Mouse (Mus musculus) megakaryocyte-erythroid progenitor cell, adult 5-6 weeks (primary cell): ENCODE results near the gene Fmn2. TPM values are rescaled to one million over a fixed set of nuclear protein-coding genes. Genes with fewer than 3 reads are reported as not detected.

ENCODE experiments used
- ATAC-seq: replicated peaks from 2 replicates; pipeline ENCODE4 v1.8.0; 2016; ENCODE audit warnings: mild to moderate bottlenecking, inconsistent platforms; ENCODE audit not compliant: severe bottlenecking, poor library complexity, low FRiP score, low TSS enrichment
- total RNA-seq, 2 experiments: library from RNA; stranded (forward) in 1 of 2; stranded (reverse) in 1 of 2; fragments of 200-1000, 215-1000 nt in 1 of 2; fragments of >200 nt in 1 of 2; fragmentation: Nextera tagmentation in 1 of 2; gene quantifications; 2 replicates each; pipeline ENCODE4 v1.2.3; 2014 to 2017

Fmn2 gene
- total RNA-seq, 2 experiments from 2014 or later, result 0.68 TPM; not detected in 1

- no peak for ATAC-seq
Observed at GRCm38 (mm10) chr1:174748520-174748919, 246.9 kb downstream of the Fmn2 start.

- ATAC-seq, result no peak
Observed at GRCm38 (mm10) chr1:174750893-174751461, 249.4 kb downstream of the Fmn2 start.

GRCm38 (mm10) chr1:174759354-174759753 lies 257.7 kb downstream of the Fmn2 start:
- no peak for ATAC-seq

GRCm38 (mm10) chr1:174765757-174766156 lies 264.1 kb downstream of the Fmn2 start:
- no peak for ATAC-seq

- no peak for ATAC-seq
Observed at GRCm38 (mm10) chr1:174766852-174767251, 265.2 kb downstream of the Fmn2 start.

- no peak for ATAC-seq
Observed at GRCm38 (mm10) chr1:174771871-174772281, 270.3 kb downstream of the Fmn2 start.

- no peak for ATAC-seq
Observed at GRCm38 (mm10) chr1:174781037-174781436, 279.4 kb downstream of the Fmn2 start.

GRCm38 (mm10) chr1:174788617-174789016 lies 287.0 kb downstream of the Fmn2 start:
- no peak for ATAC-seq

- no peak for ATAC-seq
Observed at GRCm38 (mm10) chr1:174811846-174812245, 310.2 kb downstream of the Fmn2 start.

GRCm38 (mm10) chr1:174826562-174826961 lies 324.9 kb downstream of the Fmn2 start:
- ATAC-seq, result no peak

- no peak for ATAC-seq
Observed at GRCm38 (mm10) chr1:174836861-174837260, 335.2 kb downstream of the Fmn2 start.

- no peak for ATAC-seq
Observed at GRCm38 (mm10) chr1:174844786-174845185, 343.2 kb downstream of the Fmn2 start.

- no peak for ATAC-seq
Observed at GRCm38 (mm10) chr1:174856188-174856587, 354.6 kb downstream of the Fmn2 start.

GRCm38 (mm10) chr1:174860407-174861118 lies 358.9 kb downstream of the Fmn2 start:
- no peak for ATAC-seq

Other genes with a start within 250 kb of the Fmn2 start
- not detected in 2 replicates for gene Olfr419, start 249.8 kb upstream of the Fmn2 start, total RNA-seq (2014; fragmentation: Nextera tagmentation)
- gene Olfr419, start 249.8 kb upstream of the Fmn2 start, total RNA-seq (2017), result not detected in 2 replicates
- gene Mptx1, start 171.3 kb upstream of the Fmn2 start, total RNA-seq (2014; fragmentation: Nextera tagmentation), result not detected in 2 replicates
- not detected in 2 replicates for gene Mptx1, start 171.3 kb upstream of the Fmn2 start, total RNA-seq (2017)
- gene Olfr417, start 136.7 kb upstream of the Fmn2 start, total RNA-seq (2014; fragmentation: Nextera tagmentation), result 5.6 and 6.3 TPM in 2 replicates
- gene Olfr417, start 136.7 kb upstream of the Fmn2 start, total RNA-seq (2017), result 1.7 and 8.2 TPM in 2 replicates
- 10.0 and 11.7 TPM in 2 replicates for gene Olfr248, start 110.8 kb upstream of the Fmn2 start, total RNA-seq (2014; fragmentation: Nextera tagmentation)
- 2.4 and 4.5 TPM in 2 replicates for gene Olfr248, start 110.8 kb upstream of the Fmn2 start, total RNA-seq (2017)
- 2.2 and 4.4 TPM in 2 replicates for gene Olfr414, start 77.8 kb upstream of the Fmn2 start, total RNA-seq (2014; fragmentation: Nextera tagmentation)
- gene Olfr414, start 77.8 kb upstream of the Fmn2 start, total RNA-seq (2017), result 3.1 and 5.1 TPM in 2 replicates
- gene Olfr220, start 59.7 kb upstream of the Fmn2 start, total RNA-seq (2014; fragmentation: Nextera tagmentation), result 0.87 TPM in 1 of 2 replicates, not detected in the other
- not detected in 2 replicates for gene Olfr220, start 59.7 kb upstream of the Fmn2 start, total RNA-seq (2017)